Mouse (Mus musculus) midbrain, embryonic 11.5 days (tissue): ENCODE data around the gene Lrrc4b. TPM values are rescaled to one million over a fixed set of nuclear protein-coding genes. Genes with fewer than 3 reads are reported as not detected.

Experiments
- ATAC-seq: fragments of 200-750 bp; cut with Nextera tagmentation; 2 replicates; pipeline ENCODE4 v1.8.0; 2017; ENCODE audit warnings: moderate TSS enrichment, moderate library complexity; ENCODE audit not compliant: low FRiP score
- DNase-seq: peaks from one replicate; pipeline ENCODE4 v3.0.0; 2015; ENCODE audit warnings: low spot score; ENCODE audit errors: missing footprints
- H3K27ac ChIP-seq: fragments of 300-500 bp; sonication (generic); 2 replicates; pipeline ENCODE4 v1.5.1; 2014; ENCODE audit warnings: low read depth, low read length
- H3K27me3 ChIP-seq: fragments of 300-500 bp; sonication (generic); 2 replicates; pipeline ENCODE4 v1.6.1; 2014; ENCODE audit warnings: mild to moderate bottlenecking, low read length, moderate library complexity, mixed read lengths; ENCODE audit not compliant: control insufficient read depth, insufficient read depth
- H3K36me3 ChIP-seq: fragments of 300-500 bp; sonication (generic); 2 replicates; pipeline ENCODE4 v1.6.1; 2014; ENCODE audit warnings: mild to moderate bottlenecking, low read length, moderate library complexity, mixed read lengths; ENCODE audit not compliant: control insufficient read depth, insufficient read depth
- H3K4me1 ChIP-seq: fragments of 300-500 bp; sonication (generic); 2 replicates; pipeline ENCODE4 v1.6.1; 2014; ENCODE audit warnings: low read length; ENCODE audit not compliant: control insufficient read depth, insufficient read depth
- H3K4me2 ChIP-seq: fragments of 300-500 bp; sonication (generic); 2 replicates; pipeline ENCODE4 v1.6.1; 2014; ENCODE audit warnings: mild to moderate bottlenecking, moderate library complexity
- H3K4me3 ChIP-seq: fragments of 300-500 bp; sonication (generic); 2 replicates; pipeline ENCODE4 v1.5.1; 2014; ENCODE audit warnings: low read depth, low read length
- H3K9ac ChIP-seq: fragments of 300-500 bp; sonication (generic); 2 replicates; pipeline ENCODE4 v1.6.1; 2014; ENCODE audit warnings: low read length
- H3K9me3 ChIP-seq: fragments of 300-500 bp; sonication (generic); 2 replicates; pipeline ENCODE4 v1.6.1; 2016; ENCODE audit warnings: low read length; ENCODE audit not compliant: control insufficient read depth
- WGBS: fragments of 180-500 bp; shearing (Covaris S2); extraction: QIAGEN DNeasy Blood & Tissue Kit; methylation state at CpG from one replicate; pipeline ENCODE4 v1.1.7; 2014; 5-methylcytosine and 5-hydroxymethylcytosine counted together
- microRNA-seq: library from miRNA; unstranded; fragments of <30 nt; microRNA quantifications from one replicate; pipeline ENCODE4, GENCODE M21; 2017
- polyA plus RNA-seq: library from polyadenylated mRNA; unstranded; fragments of >200 nt; fragmentation: Nextera tagmentation; extraction: Ambion mirVana; gene quantifications from 2 replicates; pipeline ENCODE4 v1.2.1, GENCODE M21; 2014

Gene Lrrc4b
- polyA plus RNA-seq, 1 experiment from 2014 or later = 10.3 TPM

DNA sequence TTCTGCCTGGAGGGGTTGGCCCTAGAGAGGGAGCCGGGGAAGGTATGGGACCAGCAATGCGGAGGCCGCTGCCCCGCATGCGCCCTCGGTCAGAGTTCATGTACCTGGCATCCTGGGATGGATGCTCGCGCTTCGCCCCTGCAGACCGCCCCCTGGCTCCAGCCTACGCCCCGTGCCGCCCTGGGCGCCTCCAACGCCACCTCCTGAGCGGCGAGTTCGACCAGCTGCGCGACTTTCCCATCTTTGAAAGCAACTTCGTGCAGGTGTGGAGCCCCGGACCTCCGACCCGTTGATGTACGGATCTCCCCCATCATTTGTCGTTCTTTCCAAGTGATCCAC is 67.9 kb downstream of the Lrrc4b start:
- Histone ChIP-seq H3K9me3 (no peaks in the 10 kb centered on the region), H3K27ac (peak overlapping the region; percentile 85), H3K27me3 (no peaks in the 10 kb centered on the region), H3K36me3 (peaks cover 5% of the 10 kb centered on the region), H3K4me2 (peak overlapping the region; percentile 83), H3K9ac (peak overlapping the region; percentile 93), H3K4me3 (peak overlapping the region; percentile 76), H3K4me1 (peaks cover 10% of the 10 kb centered on the region)
- ATAC-seq = no peak
- under 1% methylated on average over 26 of the region's 26 CpGs for WGBS
- DNase-seq = no peak

DNA sequence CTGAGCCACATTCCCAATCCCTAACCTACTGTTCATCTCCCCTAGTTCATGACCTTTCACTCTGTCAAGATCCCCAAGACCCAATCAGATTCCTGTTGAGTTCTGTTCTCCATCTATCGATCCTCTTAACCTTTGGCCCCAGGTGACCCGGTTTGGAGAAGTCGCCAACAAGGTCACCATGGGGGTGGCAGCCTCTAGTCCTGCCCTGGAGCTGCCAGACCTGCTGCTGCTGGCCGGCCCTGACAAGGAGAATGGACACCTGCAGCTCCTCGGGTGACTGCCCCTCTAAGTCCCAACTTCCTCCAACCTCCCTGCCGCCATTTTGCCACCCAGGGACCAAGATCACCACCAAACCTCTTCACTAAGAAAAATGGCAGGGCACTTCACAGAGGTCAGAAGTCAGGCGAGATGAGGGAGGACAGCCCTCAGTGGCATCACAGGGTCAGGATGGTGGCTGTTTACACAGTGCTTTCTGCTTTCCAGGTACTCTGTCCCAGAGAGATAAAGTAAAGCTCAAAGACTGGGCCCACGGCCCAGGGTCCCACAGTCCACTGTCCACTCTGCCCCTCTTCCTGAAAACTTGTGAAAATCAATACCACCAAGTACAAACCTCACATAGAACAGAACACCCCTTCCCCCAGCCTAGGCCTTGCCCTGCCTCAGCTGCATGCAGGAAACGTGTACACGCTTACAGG is 68.7 kb downstream of the Lrrc4b start:
- no peaks in the 10 kb centered on the region for H3K9me3 ChIP-seq
- H3K4me2 ChIP-seq = peak overlapping the region; percentile 83
- no peaks in the 10 kb centered on the region for H3K27me3 ChIP-seq
- no peak for DNase-seq
- no peaks in the 10 kb centered on the region for H3K36me3 ChIP-seq
- 84% methylated on average over 10 of the region's 10 CpGs for WGBS
- H3K27ac ChIP-seq = no peak overlapping the region
- peak overlapping the region; percentile 93 for H3K9ac ChIP-seq
- ATAC-seq = no peak
- peaks cover 10% of the 10 kb centered on the region for H3K4me1 ChIP-seq
- peak overlapping the region; percentile 76 for H3K4me3 ChIP-seq

- ATAC-seq = no peak
- H3K27me3 ChIP-seq = no peaks in the 10 kb centered on the region
- WGBS = 70% methylated on average over 1 of the region's 1 CpGs
- H3K9ac ChIP-seq = no peak overlapping the region
- no peaks in the 10 kb centered on the region for H3K9me3 ChIP-seq
- no peak for DNase-seq
- no peak overlapping the region for H3K27ac ChIP-seq
- no peak overlapping the region for H3K4me2 ChIP-seq
- no peaks in the 10 kb centered on the region for H3K36me3 ChIP-seq
- peaks cover 10% of the 10 kb centered on the region for H3K4me1 ChIP-seq
- no peak overlapping the region for H3K4me3 ChIP-seq
Measured at GRCm38 (mm10) chr7:44498922-44499321, 70.1 kb downstream of the Lrrc4b start.

- Histone ChIP-seq H3K27ac (no peak overlapping the region), H3K4me2 (no peak overlapping the region), H3K9me3 (no peaks in the 10 kb centered on the region; the same call in 1 of the 2 replicates), H3K4me3 (no peak overlapping the region), H3K27me3 (no peaks in the 10 kb centered on the region), H3K9ac (no peak overlapping the region), H3K4me1 (peaks cover 8% of the 10 kb centered on the region), H3K36me3 (no peaks in the 10 kb centered on the region)
- no peak for DNase-seq
- 50% methylated on average over 16 of the region's 20 CpGs for WGBS
- no peak for ATAC-seq
Measured at GRCm38 (mm10) chr7:44500046-44500445, 71.2 kb downstream of the Lrrc4b start.

DNA sequence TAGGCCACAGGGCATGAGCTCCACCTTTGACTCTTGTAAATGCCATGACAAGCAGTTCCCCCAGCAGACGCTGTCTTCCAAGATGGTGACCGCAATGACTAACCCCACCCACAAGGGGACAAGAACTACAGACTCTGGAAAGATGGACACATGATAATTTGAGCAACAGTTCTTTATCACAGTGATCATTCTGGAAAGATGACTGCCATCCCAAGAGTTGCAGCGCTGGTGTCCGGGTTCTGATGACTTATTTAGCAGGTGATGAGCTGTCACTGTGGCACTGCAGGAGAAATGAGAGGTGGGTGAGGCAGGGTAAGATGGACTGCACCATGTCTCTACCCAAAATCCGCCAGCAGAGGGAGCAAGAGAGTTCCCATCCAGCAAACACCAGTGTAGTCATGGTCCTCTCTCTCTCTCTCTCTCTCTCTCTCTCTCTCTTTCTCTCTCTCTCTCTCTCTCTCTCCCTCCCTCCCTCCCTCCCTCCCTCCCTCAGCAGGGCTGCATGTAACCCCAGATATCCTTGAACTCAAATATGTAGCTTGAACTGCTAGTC is 72.8 kb downstream of the Lrrc4b start:
- H3K9ac ChIP-seq = no peak overlapping the region
- ATAC-seq = no peak
- WGBS = 36% methylated on average over 5 of the region's 5 CpGs

DNA sequence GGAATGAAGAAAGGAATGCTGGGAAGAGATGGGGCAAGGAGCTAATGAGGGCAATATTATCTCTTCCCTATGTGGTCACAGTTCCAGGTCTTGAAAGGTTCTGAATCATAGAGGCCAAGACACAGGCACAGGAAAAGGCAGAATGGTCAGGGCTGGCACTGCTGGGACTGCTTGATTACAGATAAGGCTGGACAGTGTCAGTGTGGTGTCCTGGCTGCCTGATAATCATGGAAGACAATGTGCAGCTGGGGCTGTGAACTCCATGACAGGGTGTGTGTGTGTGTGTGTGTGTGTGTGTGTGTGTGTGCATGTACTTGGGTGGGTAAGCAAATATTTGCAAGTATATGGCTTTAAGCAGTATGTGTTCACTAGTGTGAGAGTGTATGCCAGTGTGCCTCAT is 78.7 kb downstream of the Lrrc4b start:
- ATAC-seq (no peak), DNase-seq (no peak)
- no peak overlapping the region for H3K9ac ChIP-seq
- no peak overlapping the region for H3K27ac ChIP-seq
- H3K27me3 ChIP-seq = no peaks in the 10 kb centered on the region
- no peaks in the 10 kb centered on the region for H3K36me3 ChIP-seq
- no peaks in the 10 kb centered on the region; the same call in 1 of the 2 replicates for H3K9me3 ChIP-seq
- H3K4me2 ChIP-seq = no peak overlapping the region
- H3K4me3 ChIP-seq = no peak overlapping the region
- no peaks in the 10 kb centered on the region for H3K4me1 ChIP-seq

More for the DNA sequence above, 72.8 kb downstream of the Lrrc4b start:
- no peaks in the 10 kb centered on the region for H3K36me3 ChIP-seq
- no peak overlapping the region for H3K27ac ChIP-seq
- H3K9me3 ChIP-seq = no peaks in the 10 kb centered on the region; the same call in 1 of the 2 replicates
- H3K4me1 ChIP-seq = no peaks in the 10 kb centered on the region
- H3K4me2 ChIP-seq = no peak overlapping the region
- H3K27me3 ChIP-seq = no peaks in the 10 kb centered on the region
- no peak overlapping the region for H3K4me3 ChIP-seq
- peak; percentile 95 for DNase-seq

Small RNAs within 50 kb of the gene (microRNA-seq; reads per million reads assigned to microRNA genes)
- not detected for gene Mir7052

Other genes with a start within 250 kb of the Lrrc4b start
- gene Klk1b24, start 240.8 kb upstream of the Lrrc4b start, polyA plus RNA-seq = not detected in 2 replicates
- gene Klk1b3, start 230.8 kb upstream of the Lrrc4b start, polyA plus RNA-seq = not detected in 2 replicates
- not detected in 2 replicates for gene Klk1b4, start 221.6 kb upstream of the Lrrc4b start, polyA plus RNA-seq
- not detected in 2 replicates for gene Klk1b5, start 213.1 kb upstream of the Lrrc4b start, polyA plus RNA-seq
- not detected in 2 replicates for gene Klk1, start 203.7 kb upstream of the Lrrc4b start, polyA plus RNA-seq
- gene Gm36864, start 192.8 kb upstream of the Lrrc4b start, polyA plus RNA-seq = not detected in 2 replicates
- gene 1700028J19Rik, start 182.3 kb upstream of the Lrrc4b start, polyA plus RNA-seq = 1.1 and 1.4 TPM in 2 replicates
- 104 and 117 TPM in 2 replicates for gene 2410002F23Rik, start 182.3 kb upstream of the Lrrc4b start, polyA plus RNA-seq
- gene Acp4, start 171.6 kb upstream of the Lrrc4b start, polyA plus RNA-seq = not detected in 2 replicates
- gene Gm15517, start 167.6 kb upstream of the Lrrc4b start, polyA plus RNA-seq = not detected in 2 replicates
- gene Clec11a, start 122.1 kb upstream of the Lrrc4b start, polyA plus RNA-seq = 2.2 and 3.4 TPM in 2 replicates
- gene Shank1, start 118.8 kb upstream of the Lrrc4b start, polyA plus RNA-seq = 3.4 TPM in 2 replicates
- 1.5 and 2.1 TPM in 2 replicates for gene Syt3, start 44.9 kb upstream of the Lrrc4b start, polyA plus RNA-seq
- 0.31 and 1.1 TPM in 2 replicates for gene 1700008O03Rik, start 43.2 kb upstream of the Lrrc4b start, polyA plus RNA-seq
- gene Aspdh, start 36.4 kb downstream of the Lrrc4b start, polyA plus RNA-seq = 1.8 and 2.9 TPM in 2 replicates
- gene Josd2, start 39.0 kb downstream of the Lrrc4b start, polyA plus RNA-seq = 49.4 and 55.8 TPM in 2 replicates
- 91.8 and 99.3 TPM in 2 replicates for gene Emc10, start 67.5 kb downstream of the Lrrc4b start, polyA plus RNA-seq
- gene Fam71e1, start 67.6 kb downstream of the Lrrc4b start, polyA plus RNA-seq = 14.7 and 17.1 TPM in 2 replicates
- gene Mybpc2, start 95.6 kb downstream of the Lrrc4b start, polyA plus RNA-seq = 0.07 TPM in 1 of 2 replicates, not detected in the other
- gene Spib, start 103.1 kb downstream of the Lrrc4b start, polyA plus RNA-seq = 0.07 TPM in 1 of 2 replicates, not detected in the other
- gene Pold1, start 119.8 kb downstream of the Lrrc4b start, polyA plus RNA-seq = 51.8 and 58.5 TPM in 2 replicates
- gene Nr1h2, start 124.9 kb downstream of the Lrrc4b start, polyA plus RNA-seq = 63.8 and 69.6 TPM in 2 replicates
- gene Napsa, start 143.4 kb downstream of the Lrrc4b start, polyA plus RNA-seq = 0.21 and 0.33 TPM in 2 replicates
- 0.86 and 1.3 TPM in 2 replicates for gene Kcnc3, start 161.6 kb downstream of the Lrrc4b start, polyA plus RNA-seq
- 1.1 and 1.3 TPM in 2 replicates for gene Myh14, start 241.8 kb downstream of the Lrrc4b start, polyA plus RNA-seq